Mouse (Mus musculus) cortical plate, adult 2 months (tissue): ENCODE measurements around the gene Galr3.

ENCODE experiments used
- CTCF ChIP-seq: fragments of 200-500 bp; IDR thresholded peaks from 2 replicates; pipeline ENCODE4 v1.5.1; 2011; ENCODE audit warnings: mild to moderate bottlenecking, control low read depth, low read length; ENCODE audit not compliant: insufficient read depth; ENCODE audit errors: extremely low read depth
- POLR2A ChIP-seq: fragments of 200-500 bp; IDR thresholded peaks from 2 replicates; pipeline ENCODE4 v1.6.1; 2011; ENCODE audit warnings: mild to moderate bottlenecking, low read length, control low read depth; ENCODE audit not compliant: insufficient read depth; ENCODE audit errors: extremely low read depth

DNA sequence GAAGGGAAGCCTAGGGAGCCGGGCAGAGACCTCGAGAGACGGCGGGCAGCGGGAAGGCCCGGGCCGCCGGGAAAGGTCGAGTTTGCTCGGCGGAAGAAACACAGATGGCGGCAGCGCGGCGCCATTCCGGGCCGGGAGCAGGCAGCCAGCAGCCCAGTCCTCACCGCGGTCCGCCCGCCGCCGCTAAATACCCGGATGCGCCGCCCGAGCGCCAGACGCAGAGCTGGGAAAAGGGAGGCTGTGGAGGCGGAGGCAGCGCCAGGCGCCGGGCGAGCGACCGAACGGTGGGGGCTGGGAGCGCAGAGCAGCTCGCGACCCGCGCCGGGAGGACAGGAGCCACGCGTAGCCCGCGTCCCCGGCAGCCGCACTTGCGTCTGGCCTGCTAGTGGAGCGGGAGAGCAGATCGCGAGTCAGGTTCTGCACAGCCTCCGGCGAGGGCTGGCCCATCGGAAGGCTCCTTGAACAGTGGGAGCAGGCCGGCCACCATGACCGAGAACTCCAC lies 13.4 kb upstream of the Galr3 start, which contains the start of gene H1f0:
- TF ChIP-seq CTCF (no peak), POLR2A (peak; percentile 62; the same call in 1 of the 2 replicates)
